Mouse (Mus musculus) neural tube, embryonic 15.5 days (tissue): ENCODE measurements around the gene 1700069L16Rik. TPM values are rescaled to one million over a fixed set of nuclear protein-coding genes. Genes with fewer than 3 reads are reported as not detected.
A peak's percentile ranks its signal among the peaks of the same experiment; 100 is the strongest.

Experiments used
- ATAC-seq: fragments of 200-750 bp; cut with Nextera tagmentation; 2 replicates; pipeline ENCODE4 v1.8.0; 2017; ENCODE audit warnings: mild to moderate bottlenecking, moderate TSS enrichment, moderate library complexity; ENCODE audit not compliant: low FRiP score
- H3K27ac ChIP-seq: fragments of 300-500 bp; sonication (generic); replicated peaks from 2 replicates; pipeline ENCODE4 v1.5.1; 2015; ENCODE audit warnings: mild to moderate bottlenecking, inconsistent platforms
- H3K27me3 ChIP-seq: fragments of 300-500 bp; sonication (generic); replicated peaks from 2 replicates; pipeline ENCODE4 v1.6.1; 2015; ENCODE audit warnings: inconsistent platforms
- H3K36me3 ChIP-seq: fragments of 300-500 bp; sonication (generic); 2 replicates; pipeline ENCODE4 v1.6.1; 2015; ENCODE audit warnings: inconsistent platforms
- H3K4me1 ChIP-seq: fragments of 300-500 bp; sonication (generic); 2 replicates; pipeline ENCODE4 v1.6.1; 2015; ENCODE audit warnings: inconsistent platforms
- H3K4me2 ChIP-seq: fragments of 300-500 bp; sonication (generic); 2 replicates; pipeline ENCODE4 v1.6.1; 2015; ENCODE audit warnings: inconsistent platforms, mild to moderate bottlenecking, moderate library complexity
- H3K4me3 ChIP-seq: fragments of 300-500 bp; sonication (generic); replicated peaks from 2 replicates; pipeline ENCODE4 v1.5.1; 2015; ENCODE audit warnings: mild to moderate bottlenecking, inconsistent platforms
- H3K9ac ChIP-seq: fragments of 300-500 bp; sonication (generic); replicated peaks from 2 replicates; pipeline ENCODE4 v1.6.1; 2015; ENCODE audit warnings: mild to moderate bottlenecking, inconsistent platforms
- H3K9me3 ChIP-seq: fragments of 300-500 bp; sonication (generic); replicated peaks from 2 replicates; pipeline ENCODE4 v1.6.1; 2016; ENCODE audit warnings: inconsistent platforms
- WGBS: fragments of 180-500 bp; shearing (Covaris S2); methylation state at CpG from one replicate; pipeline ENCODE4 v1.1.7; 2015; ENCODE audit warnings: mixed read lengths; 5-methylcytosine and 5-hydroxymethylcytosine counted together
- polyA plus RNA-seq: library from polyadenylated mRNA; unstranded; fragments of >200 nt; fragmentation: Nextera tagmentation; extraction: Ambion mirVana; gene quantifications from 2 replicates; pipeline ENCODE4 v1.2.1, GENCODE M21; 2015

The 1700069L16Rik gene
- polyA plus RNA-seq, 1 experiment from 2014 or later = not detected

GRCm38 (mm10) chr5:113654206-113654605 is 70.4 kb downstream of the 1700069L16Rik start:
- peaks cover 14% of the 10 kb centered on the region for H3K4me1 ChIP-seq
- no peaks in the 10 kb centered on the region for H3K36me3 ChIP-seq
- no peak overlapping the region for H3K4me2 ChIP-seq
- H3K27me3 ChIP-seq = peaks cover 14% of the 10 kb centered on the region
- H3K27ac ChIP-seq = no peak overlapping the region
- 81% methylated on average over 11 of the region's 11 CpGs for WGBS
- no peak for ATAC-seq
- H3K4me3 ChIP-seq = no peak overlapping the region
- H3K9ac ChIP-seq = no peak overlapping the region
- no peaks in the 10 kb centered on the region for H3K9me3 ChIP-seq

DNA sequence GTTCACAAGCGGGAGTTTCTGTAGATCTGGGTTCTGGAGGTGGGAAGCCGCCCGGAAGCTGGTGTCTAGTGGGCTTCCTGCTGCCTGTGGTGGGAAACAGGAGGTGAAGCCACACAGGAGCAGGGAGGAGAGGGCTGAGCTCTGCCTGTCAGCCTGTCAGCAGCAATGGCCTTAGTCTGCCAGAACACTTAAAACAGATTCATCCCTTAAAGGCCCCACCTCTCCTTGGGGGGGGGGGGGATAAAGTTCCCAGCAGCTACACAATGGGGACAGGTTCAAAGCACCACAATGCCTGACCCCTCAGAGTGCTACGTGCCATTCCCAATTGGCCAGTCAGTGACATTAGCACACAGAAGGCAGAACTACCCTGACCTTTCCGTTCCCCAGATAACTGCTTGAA is 72.4 kb downstream of the 1700069L16Rik start:
- peaks cover 14% of the 10 kb centered on the region for H3K27me3 ChIP-seq
- H3K4me1 ChIP-seq = peaks cover 14% of the 10 kb centered on the region
- WGBS = 28% methylated on average over 5 of the region's 5 CpGs

DNA sequence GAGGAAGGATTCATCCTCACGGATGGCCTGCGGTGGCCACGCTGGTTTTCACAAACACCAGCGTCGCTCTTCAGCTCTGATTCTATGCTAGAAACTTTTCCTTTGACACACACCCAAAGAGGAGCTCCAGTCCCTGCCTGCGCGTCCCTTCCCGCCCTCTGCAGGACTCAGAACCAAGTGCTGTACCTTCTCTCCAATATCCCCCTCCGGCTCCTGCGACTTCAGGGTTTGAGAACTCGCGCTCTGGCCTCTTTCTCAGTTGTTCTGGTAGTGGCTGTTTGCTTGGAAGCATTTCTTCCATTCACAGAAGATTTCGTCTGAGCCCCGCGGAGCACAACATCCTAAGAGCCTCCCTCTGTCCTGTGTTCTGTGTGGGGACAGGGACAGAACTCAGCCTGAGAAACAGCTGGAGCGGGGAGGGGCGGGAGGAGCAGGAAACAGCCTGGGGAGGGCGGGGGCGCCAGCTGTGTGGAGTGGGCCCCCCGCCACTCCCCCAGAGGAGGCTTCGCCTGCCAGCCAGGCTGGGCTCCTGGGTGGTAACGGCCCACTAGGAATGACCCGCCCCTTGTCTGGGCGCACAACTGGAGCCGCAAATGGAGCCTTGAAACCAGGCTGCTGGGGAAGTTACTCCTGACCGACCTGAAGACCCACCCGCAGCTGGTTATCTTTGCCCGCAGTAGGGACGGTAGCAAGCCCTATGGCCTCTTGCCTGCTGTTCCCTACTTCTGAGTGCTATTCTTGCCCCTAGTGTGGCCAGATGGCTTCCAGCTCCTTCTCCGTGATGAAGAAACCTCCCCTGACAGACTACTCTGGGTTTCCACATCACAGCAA is 74.3 kb downstream of the 1700069L16Rik start, which contains the start of gene Cmklr1:
Gene Cmklr1 (minus strand): TSS at position 392 of the 831 bp plus-strand sequence.
- no peak within 1 kb of the TSS; the same call in 1 of the 2 replicates for H3K9ac ChIP-seq

More for the DNA sequence above, 72.4 kb downstream of the 1700069L16Rik start:
- H3K4me2 ChIP-seq = no peak overlapping the region
- no peak overlapping the region for H3K9ac ChIP-seq
- no peak for ATAC-seq
- no peaks in the 10 kb centered on the region for H3K9me3 ChIP-seq
- no peak overlapping the region for H3K4me3 ChIP-seq
- H3K27ac ChIP-seq = no peak overlapping the region
- H3K36me3 ChIP-seq = no peaks in the 10 kb centered on the region

GRCm38 (mm10) chr5:113648647-113649211 is 75.8 kb downstream of the 1700069L16Rik start:
- no peaks in the 10 kb centered on the region for H3K36me3 ChIP-seq
- H3K9ac ChIP-seq = no peak overlapping the region
- H3K27ac ChIP-seq = no peak overlapping the region
- 91% methylated on average over 5 of the region's 5 CpGs for WGBS
- no peak overlapping the region for H3K4me2 ChIP-seq
- H3K4me1 ChIP-seq = peaks cover 14% of the 10 kb centered on the region
- no peaks in the 10 kb centered on the region for H3K9me3 ChIP-seq
- H3K4me3 ChIP-seq = no peak overlapping the region
- H3K27me3 ChIP-seq = peaks cover 14% of the 10 kb centered on the region
- ATAC-seq = no peak

More for the DNA sequence above, 74.3 kb downstream of the 1700069L16Rik start, which contains the start of gene Cmklr1:
- Histone ChIP-seq H3K4me3 (peak within 1 kb of the TSS; percentile 19), H3K4me2 (peak within 1 kb of the TSS; percentile 41), H3K36me3 (no peaks in the 10 kb centered on the region), H3K27me3 (peaks cover 14% of the 10 kb centered on the region), H3K9me3 (no peaks in the 10 kb centered on the region), H3K4me1 (peaks cover 14% of the 10 kb centered on the region), H3K27ac (no peak within 1 kb of the TSS)
- no peak for ATAC-seq
- WGBS = 10% methylated on average over 30 of the region's 30 CpGs

DNA sequence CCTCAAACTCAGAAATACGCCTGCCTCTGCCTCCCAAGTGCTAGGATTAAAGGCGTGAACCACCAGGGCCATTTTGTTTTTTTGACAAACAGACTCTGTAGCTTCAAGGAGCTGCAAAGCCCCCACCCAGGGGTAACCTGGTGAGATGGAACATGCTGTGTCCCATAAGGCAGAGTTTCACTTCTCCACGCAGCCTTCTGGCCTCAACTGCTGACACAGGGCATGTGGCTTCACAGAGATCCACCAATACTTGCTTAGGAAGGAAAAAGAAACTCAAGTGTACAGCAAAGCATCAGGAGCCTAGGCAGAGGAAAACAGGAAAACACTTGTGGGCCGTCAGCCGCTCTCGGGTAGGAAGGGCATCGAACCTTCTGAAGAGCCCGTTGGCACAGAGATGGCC is 77.4 kb downstream of the 1700069L16Rik start:
- Histone ChIP-seq H3K27ac (no peak overlapping the region), H3K9ac (no peak overlapping the region), H3K27me3 (peaks cover 14% of the 10 kb centered on the region), H3K36me3 (no peaks in the 10 kb centered on the region), H3K4me2 (no peak overlapping the region), H3K9me3 (no peaks in the 10 kb centered on the region), H3K4me1 (peaks cover 25% of the 10 kb centered on the region), H3K4me3 (no peak overlapping the region)
- ATAC-seq = no peak
- WGBS = 88% methylated on average over 8 of the region's 8 CpGs

DNA sequence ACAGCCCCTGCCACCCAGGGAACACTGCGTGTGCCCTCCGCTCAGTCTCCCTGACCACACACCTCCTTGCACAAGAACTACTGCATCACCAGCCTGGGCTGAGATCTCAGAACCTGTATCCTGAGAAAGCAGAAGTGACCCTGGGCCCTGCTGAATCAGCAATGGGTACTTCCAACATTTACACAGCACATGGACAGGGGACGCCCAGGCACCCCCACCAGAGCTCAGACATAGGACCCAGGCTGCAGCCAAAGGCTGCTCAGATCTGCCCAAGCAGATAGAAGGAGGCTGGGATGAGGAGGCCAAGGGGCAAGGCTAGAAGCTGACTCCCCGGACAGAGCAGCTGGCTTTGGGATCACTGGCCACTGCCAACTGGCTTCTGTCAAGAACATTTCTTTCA is 80.1 kb downstream of the 1700069L16Rik start:
- H3K9me3 ChIP-seq = no peaks in the 10 kb centered on the region
- H3K4me1 ChIP-seq = peaks cover 11% of the 10 kb centered on the region
- no peak overlapping the region for H3K27ac ChIP-seq
- no peak overlapping the region for H3K4me2 ChIP-seq
- no peak overlapping the region for H3K4me3 ChIP-seq
- H3K9ac ChIP-seq = no peak overlapping the region
- no peak for ATAC-seq
- 90% methylated on average over 4 of the region's 4 CpGs for WGBS
- H3K36me3 ChIP-seq = no peaks in the 10 kb centered on the region
- H3K27me3 ChIP-seq = peaks cover 2% of the 10 kb centered on the region

DNA sequence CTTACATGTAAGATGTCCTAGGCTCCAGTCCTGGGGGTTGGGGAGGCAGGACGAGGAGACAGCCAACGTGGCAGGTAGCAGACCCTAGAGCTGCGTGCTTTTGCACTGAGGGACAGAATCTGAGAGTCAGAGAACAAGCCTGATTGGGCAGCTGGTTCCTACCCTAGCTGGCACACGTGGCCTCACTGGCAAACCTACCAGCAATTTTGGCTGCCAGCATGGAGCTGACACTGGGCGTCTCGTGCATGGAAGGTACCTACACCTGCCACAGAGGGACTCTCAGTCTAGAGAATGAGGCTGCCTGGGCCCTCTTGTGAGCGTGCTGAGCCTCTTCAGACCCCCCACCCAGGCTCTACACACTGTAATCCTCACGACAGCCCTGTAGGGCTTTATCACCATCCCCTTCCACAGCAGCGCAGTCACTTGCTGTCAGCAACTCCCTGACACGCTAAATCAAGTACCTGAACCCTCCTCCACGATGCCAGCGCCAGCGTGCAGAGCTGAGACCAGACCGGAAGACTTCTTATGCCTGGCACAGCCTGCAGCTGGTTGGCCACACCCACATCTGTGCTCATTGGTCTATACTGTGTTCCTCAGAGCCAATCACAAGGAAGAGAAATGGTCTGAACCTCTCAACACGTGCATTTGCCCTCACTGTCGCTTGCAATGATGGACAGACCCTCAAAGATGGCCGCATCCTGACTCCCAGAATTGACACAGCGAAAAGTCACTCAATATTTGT is 81.3 kb downstream of the 1700069L16Rik start:
- H3K27me3 ChIP-seq = no peaks in the 10 kb centered on the region; the same call in 1 of the 2 replicates
- ATAC-seq = peak; percentile 93
- H3K4me3 ChIP-seq = peak overlapping the region; percentile 25
- H3K9ac ChIP-seq = 0 out of 2 replicates have a peak overlapping the region, but pooled peaks have one; percentile 17
- WGBS = 36% methylated on average over 18 of the region's 18 CpGs
- peak overlapping the region; percentile 52 for H3K4me2 ChIP-seq
- H3K36me3 ChIP-seq = no peaks in the 10 kb centered on the region
- peak overlapping the region; percentile 67 for H3K27ac ChIP-seq
- no peaks in the 10 kb centered on the region for H3K9me3 ChIP-seq
- H3K4me1 ChIP-seq = peaks cover 11% of the 10 kb centered on the region

Other genes starting within 250 kb of the 1700069L16Rik start
- 18.2 and 22.6 TPM in 2 replicates for gene Wscd2, start 234.4 kb downstream of the 1700069L16Rik start, polyA plus RNA-seq
- gene Cmklr1, start 74.3 kb downstream of the 1700069L16Rik start, polyA plus RNA-seq = 2.9 and 3.2 TPM in 2 replicates
- gene Ficd, start 11.0 kb upstream of the 1700069L16Rik start, polyA plus RNA-seq = 9.6 and 11.1 TPM in 2 replicates
- gene Sart3, start 47.7 kb upstream of the 1700069L16Rik start, polyA plus RNA-seq = 40.7 and 42.3 TPM in 2 replicates
- 88.6 and 90.9 TPM in 2 replicates for gene Iscu, start 48.0 kb upstream of the 1700069L16Rik start, polyA plus RNA-seq
- gene Tmem119, start 75.7 kb upstream of the 1700069L16Rik start, polyA plus RNA-seq = 12.1 and 23.1 TPM in 2 replicates
- gene Selplg, start 107.9 kb upstream of the 1700069L16Rik start, polyA plus RNA-seq = 2.3 and 27.7 TPM in 2 replicates
- 160 and 162 TPM in 2 replicates for gene Coro1c, start 184.0 kb upstream of the 1700069L16Rik start, polyA plus RNA-seq